Mouse (Mus musculus): ENCODE data around the gene Fgfr2. TPM values are rescaled to one million over a fixed set of nuclear protein-coding genes. Genes with fewer than 3 reads are reported as not detected.
A peak's percentile ranks its signal among the peaks of the same experiment; 100 is the strongest.

Fgfr2 gene
- polyA plus RNA-seq, 1 experiment from 2014 or later, result 86.9 TPM

- Histone ChIP-seq H3K27me3 (ENCODE audit: control insufficient read depth, insufficient read depth, low read length) (peaks cover 66% of the 10 kb centered on the region), H3K9ac (ENCODE audit: low read length) (peak overlapping the region; percentile 35), H3K36me3 (ENCODE audit: control insufficient read depth, insufficient read depth, low read length) (no peaks in the 10 kb centered on the region), H3K4me1 (ENCODE audit: control insufficient read depth, insufficient read depth, low read length) (peaks cover 20% of the 10 kb centered on the region), H3K27ac (ENCODE audit: low read depth, low read length) (peak overlapping the region; percentile 27; the same call in 1 of the 2 replicates), H3K9me3 (ENCODE audit: control insufficient read depth, low read length) (no peaks in the 10 kb centered on the region), H3K4me2 (ENCODE audit: low read depth) (peak overlapping the region; percentile 72), H3K4me3 (ENCODE audit: low read depth, low read length) (peak overlapping the region; percentile 39)
- WGBS, result 2% methylated on average over 41 of the region's 41 CpGs
- ATAC-seq (ENCODE audit: insufficient read depth, low FRiP score, low TSS enrichment) (no peak), DNase-seq (ENCODE audit: low spot score) (no peak)
Measured at GRCm38 (mm10) chr7:131541184-131542114, 1581.7 kb downstream of the Fgfr2 start.

DNA sequence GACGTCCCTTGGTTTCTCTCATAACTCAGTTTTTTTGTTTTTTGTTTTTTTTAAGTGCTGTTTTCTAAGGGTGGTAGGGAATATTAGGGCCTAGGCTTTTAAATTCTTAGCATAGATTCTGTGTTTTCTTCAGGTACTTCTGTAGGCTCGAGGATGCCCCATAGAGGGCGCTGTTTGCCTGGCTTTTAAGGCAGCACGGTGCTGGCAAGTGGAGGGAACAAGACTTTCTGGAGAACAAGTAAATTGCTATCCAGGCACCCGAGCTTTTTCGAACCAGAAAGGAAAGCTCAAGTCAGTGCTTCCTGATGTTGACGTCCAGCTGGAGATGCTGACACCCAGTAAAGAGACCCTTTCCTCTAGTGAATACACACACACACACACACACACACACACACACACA, 1583.2 kb downstream of the Fgfr2 start:
- Histone ChIP-seq H3K4me2 (ENCODE audit: low read depth) (no peak overlapping the region), H3K36me3 (ENCODE audit: control insufficient read depth, insufficient read depth, low read length) (no peaks in the 10 kb centered on the region), H3K27me3 (ENCODE audit: control insufficient read depth, insufficient read depth, low read length) (peaks cover 52% of the 10 kb centered on the region), H3K9ac (ENCODE audit: low read length) (no peak overlapping the region), H3K27ac (ENCODE audit: low read depth, low read length) (no peak overlapping the region), H3K9me3 (ENCODE audit: control insufficient read depth, low read length) (no peaks in the 10 kb centered on the region), H3K4me3 (ENCODE audit: low read depth, low read length) (no peak overlapping the region), H3K4me1 (ENCODE audit: control insufficient read depth, insufficient read depth, low read length) (peaks cover 20% of the 10 kb centered on the region)
- DNase-seq (ENCODE audit: low spot score), result peak; percentile 87
- WGBS, result 0% methylated on average over 7 of the region's 7 CpGs
- no peak for ATAC-seq (ENCODE audit: insufficient read depth, low FRiP score, low TSS enrichment)

- H3K4me3 ChIP-seq (ENCODE audit: low read depth, low read length), result no peak overlapping the region
- no peaks in the 10 kb centered on the region for H3K27me3 ChIP-seq (ENCODE audit: control insufficient read depth, insufficient read depth, low read length)
- no peaks in the 10 kb centered on the region for H3K9me3 ChIP-seq (ENCODE audit: control insufficient read depth, low read length)
- ATAC-seq (ENCODE audit: insufficient read depth, low FRiP score, low TSS enrichment) (no peak), DNase-seq (ENCODE audit: low spot score) (no peak)
- H3K4me1 ChIP-seq (ENCODE audit: control insufficient read depth, insufficient read depth, low read length), result no peaks in the 10 kb centered on the region
- H3K9ac ChIP-seq (ENCODE audit: low read length), result no peak overlapping the region
- H3K27ac ChIP-seq (ENCODE audit: low read depth, low read length), result no peak overlapping the region
- H3K4me2 ChIP-seq (ENCODE audit: low read depth), result no peak overlapping the region
- H3K36me3 ChIP-seq (ENCODE audit: control insufficient read depth, insufficient read depth, low read length), result no peaks in the 10 kb centered on the region
- WGBS, result 74% methylated on average over 2 of the region's 2 CpGs
Measured at GRCm38 (mm10) chr7:131503739-131504138, 1619.4 kb downstream of the Fgfr2 start.

DNA sequence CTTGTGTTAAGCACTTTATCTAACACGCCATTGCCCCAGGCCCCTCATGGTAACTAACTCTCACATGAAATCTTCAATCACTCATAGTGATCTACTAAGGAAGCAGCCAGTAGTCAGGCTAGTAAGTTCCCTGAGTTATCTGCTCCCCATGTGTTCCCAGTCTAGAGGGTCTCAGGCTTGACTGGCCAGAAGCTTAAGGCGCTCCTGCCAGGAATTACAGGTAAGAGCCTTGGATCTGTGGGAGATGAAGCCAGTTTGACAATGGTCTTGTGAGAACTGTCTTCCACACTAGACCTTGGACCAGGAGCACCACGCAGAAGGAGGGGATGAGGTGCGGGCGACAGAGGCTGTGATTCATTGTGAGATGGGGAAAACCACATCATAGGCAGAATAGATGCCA, 1644.7 kb downstream of the Fgfr2 start:
- H3K4me2 ChIP-seq (ENCODE audit: low read depth), result no peak overlapping the region
- ATAC-seq (ENCODE audit: insufficient read depth, low FRiP score, low TSS enrichment) (no peak), DNase-seq (ENCODE audit: low spot score) (no peak)
- no peaks in the 10 kb centered on the region for H3K36me3 ChIP-seq (ENCODE audit: control insufficient read depth, insufficient read depth, low read length)
- H3K4me3 ChIP-seq (ENCODE audit: low read depth, low read length), result no peak overlapping the region
- WGBS, result 91% methylated on average over 5 of the region's 5 CpGs
- H3K27ac ChIP-seq (ENCODE audit: low read depth, low read length), result no peak overlapping the region
- H3K9me3 ChIP-seq (ENCODE audit: control insufficient read depth, low read length), result no peaks in the 10 kb centered on the region
- no peaks in the 10 kb centered on the region for H3K4me1 ChIP-seq (ENCODE audit: control insufficient read depth, insufficient read depth, low read length)
- no peaks in the 10 kb centered on the region for H3K27me3 ChIP-seq (ENCODE audit: control insufficient read depth, insufficient read depth, low read length)
- no peak overlapping the region for H3K9ac ChIP-seq (ENCODE audit: low read length)

- Histone ChIP-seq H3K4me1 (ENCODE audit: control insufficient read depth, insufficient read depth, low read length) (no peaks in the 10 kb centered on the region), H3K4me2 (ENCODE audit: low read depth) (no peak overlapping the region), H3K4me3 (ENCODE audit: low read depth, low read length) (no peak overlapping the region), H3K27ac (ENCODE audit: low read depth, low read length) (no peak overlapping the region), H3K9ac (ENCODE audit: low read length) (no peak overlapping the region), H3K36me3 (ENCODE audit: control insufficient read depth, insufficient read depth, low read length) (no peaks in the 10 kb centered on the region), H3K27me3 (ENCODE audit: control insufficient read depth, insufficient read depth, low read length) (no peaks in the 10 kb centered on the region), H3K9me3 (ENCODE audit: control insufficient read depth, low read length) (no peaks in the 10 kb centered on the region)
- ATAC-seq (ENCODE audit: insufficient read depth, low FRiP score, low TSS enrichment) (no peak), DNase-seq (ENCODE audit: low spot score) (peak; percentile 61)
- WGBS, result 5% methylated on average over 8 of the region's 8 CpGs
Measured at GRCm38 (mm10) chr7:131477140-131477539, 1646.0 kb downstream of the Fgfr2 start.

DNA sequence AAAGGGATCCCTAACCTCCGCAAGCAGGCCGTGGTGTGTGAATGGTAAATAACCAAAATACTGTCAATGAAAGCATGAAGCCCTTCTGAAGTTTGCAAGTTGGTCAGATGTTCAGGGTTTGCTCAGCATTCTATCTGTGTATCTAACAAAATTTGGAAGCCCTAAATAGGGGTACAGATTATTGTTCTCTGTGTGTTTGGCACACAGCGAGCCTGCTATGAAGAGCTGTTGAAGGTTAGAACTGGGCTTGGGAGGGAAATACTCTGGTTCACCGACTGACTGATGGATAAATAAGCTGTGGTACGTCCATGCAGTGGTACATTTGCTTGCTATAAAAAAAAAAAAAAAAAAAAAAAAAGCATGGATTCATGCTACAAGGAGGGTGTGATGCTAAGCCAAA, 1651.6 kb downstream of the Fgfr2 start:
- no peaks in the 10 kb centered on the region for H3K36me3 ChIP-seq (ENCODE audit: control insufficient read depth, insufficient read depth, low read length)
- no peak overlapping the region for H3K9ac ChIP-seq (ENCODE audit: low read length)
- no peak overlapping the region for H3K4me3 ChIP-seq (ENCODE audit: low read depth, low read length)
- H3K4me2 ChIP-seq (ENCODE audit: low read depth), result no peak overlapping the region
- no peaks in the 10 kb centered on the region for H3K27me3 ChIP-seq (ENCODE audit: control insufficient read depth, insufficient read depth, low read length)
- DNase-seq (ENCODE audit: low spot score) (no peak), ATAC-seq (ENCODE audit: insufficient read depth, low FRiP score, low TSS enrichment) (no peak)
- H3K27ac ChIP-seq (ENCODE audit: low read depth, low read length), result no peak overlapping the region
- WGBS, result 84% methylated on average over 5 of the region's 5 CpGs
- H3K4me1 ChIP-seq (ENCODE audit: control insufficient read depth, insufficient read depth, low read length), result peaks cover 6% of the 10 kb centered on the region
- H3K9me3 ChIP-seq (ENCODE audit: control insufficient read depth, low read length), result no peaks in the 10 kb centered on the region

- Histone ChIP-seq H3K4me3 (ENCODE audit: low read depth, low read length) (no peak overlapping the region), H3K4me2 (ENCODE audit: low read depth) (no peak overlapping the region), H3K27me3 (ENCODE audit: control insufficient read depth, insufficient read depth, low read length) (no peaks in the 10 kb centered on the region), H3K9me3 (ENCODE audit: control insufficient read depth, low read length) (no peaks in the 10 kb centered on the region), H3K36me3 (ENCODE audit: control insufficient read depth, insufficient read depth, low read length) (no peaks in the 10 kb centered on the region), H3K27ac (ENCODE audit: low read depth, low read length) (no peak overlapping the region), H3K9ac (ENCODE audit: low read length) (no peak overlapping the region), H3K4me1 (ENCODE audit: control insufficient read depth, insufficient read depth, low read length) (peaks cover 9% of the 10 kb centered on the region)
- no peak for DNase-seq (ENCODE audit: low spot score)
- WGBS, result 64% methylated on average over 3 of the region's 3 CpGs
- ATAC-seq (ENCODE audit: insufficient read depth, low FRiP score, low TSS enrichment), result no peak
Measured at GRCm38 (mm10) chr7:131469506-131469905, 1653.6 kb downstream of the Fgfr2 start.

DNA sequence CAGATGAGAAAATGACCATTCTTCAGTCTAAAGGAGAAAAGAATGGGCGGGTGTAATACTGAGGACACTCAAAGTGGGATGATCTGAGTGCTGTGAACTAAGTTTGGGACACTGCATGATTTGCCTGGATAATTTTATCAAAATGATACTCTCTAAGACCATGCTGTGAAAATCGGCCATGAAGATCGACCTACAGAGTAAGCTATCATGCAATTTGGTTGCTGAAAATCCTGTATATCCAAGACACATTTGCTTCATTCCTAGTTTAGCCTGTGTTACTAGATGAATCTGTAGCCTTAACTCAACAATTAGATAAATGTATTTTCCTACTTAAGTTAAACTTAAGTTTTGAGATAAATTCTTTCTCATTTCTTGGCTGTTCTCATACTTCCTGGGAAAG, 1655.8 kb downstream of the Fgfr2 start:
- no peaks in the 10 kb centered on the region for H3K27me3 ChIP-seq (ENCODE audit: control insufficient read depth, insufficient read depth, low read length)
- WGBS, result 90% methylated on average over 3 of the region's 3 CpGs
- H3K36me3 ChIP-seq (ENCODE audit: control insufficient read depth, insufficient read depth, low read length), result no peaks in the 10 kb centered on the region
- no peak overlapping the region for H3K27ac ChIP-seq (ENCODE audit: low read depth, low read length)
- H3K9me3 ChIP-seq (ENCODE audit: control insufficient read depth, low read length), result no peaks in the 10 kb centered on the region
- H3K4me2 ChIP-seq (ENCODE audit: low read depth), result no peak overlapping the region
- no peak overlapping the region for H3K4me3 ChIP-seq (ENCODE audit: low read depth, low read length)
- no peak for DNase-seq (ENCODE audit: low spot score)
- no peak for ATAC-seq (ENCODE audit: insufficient read depth, low FRiP score, low TSS enrichment)
- H3K4me1 ChIP-seq (ENCODE audit: control insufficient read depth, insufficient read depth, low read length), result peaks cover 9% of the 10 kb centered on the region
- no peak overlapping the region for H3K9ac ChIP-seq (ENCODE audit: low read length)

DNA sequence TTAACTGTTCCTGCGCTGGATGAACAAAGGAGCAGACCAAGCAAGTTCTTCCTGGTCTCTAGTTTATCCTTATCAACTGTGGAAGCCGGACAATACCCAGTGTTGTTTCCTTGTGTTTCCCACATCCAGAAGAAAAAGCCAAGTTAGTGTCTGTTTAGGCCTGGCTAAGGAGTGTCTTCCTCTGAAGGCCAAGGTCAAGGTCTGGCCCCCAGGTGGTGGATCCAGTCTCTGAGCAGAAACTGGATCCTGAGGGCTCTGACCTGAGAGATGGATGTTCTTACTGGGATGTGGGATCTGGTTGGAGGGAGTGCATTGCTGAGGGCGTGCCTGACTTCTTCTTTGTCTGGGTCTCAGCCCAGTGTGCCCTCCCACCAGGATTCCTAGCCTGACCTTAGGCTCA, 1657.4 kb downstream of the Fgfr2 start:
- Histone ChIP-seq H3K4me2 (ENCODE audit: low read depth) (no peak overlapping the region), H3K36me3 (ENCODE audit: control insufficient read depth, insufficient read depth, low read length) (no peaks in the 10 kb centered on the region), H3K4me3 (ENCODE audit: low read depth, low read length) (no peak overlapping the region), H3K9me3 (ENCODE audit: control insufficient read depth, low read length) (no peaks in the 10 kb centered on the region), H3K9ac (ENCODE audit: low read length) (no peak overlapping the region), H3K4me1 (ENCODE audit: control insufficient read depth, insufficient read depth, low read length) (peaks cover 9% of the 10 kb centered on the region), H3K27me3 (ENCODE audit: control insufficient read depth, insufficient read depth, low read length) (no peaks in the 10 kb centered on the region), H3K27ac (ENCODE audit: low read depth, low read length) (no peak overlapping the region)
- DNase-seq (ENCODE audit: low spot score) (peak; percentile 51), ATAC-seq (ENCODE audit: insufficient read depth, low FRiP score, low TSS enrichment) (no peak; the same call in 1 of the 2 replicates)
- WGBS, result 33% methylated on average over 3 of the region's 3 CpGs
